Mouse (Mus musculus) gastrocnemius, postnatal 14 days (tissue): ENCODE data around the gene Stard13. TPM values are rescaled to one million over a fixed set of nuclear protein-coding genes. Genes with fewer than 3 reads are reported as not detected.

Source experiments
- DNase-seq: peaks from one replicate; pipeline ENCODE4 v3.0.0; 2021; ENCODE audit warnings: mixed read lengths
- intact Hi-C: fragments of 180-260 bp; cut with DNase I; formaldehyde crosslinking; loops from one replicate; pipeline ENCODE4 v1.15.1; 2025; ENCODE audit warnings: low total_unique reads
- long read RNA-seq, 2 experiments: library from polyadenylated mRNA; stranded (forward); transcript quantifications; one replicate each; pipeline ENCODE4 v2.0.0; 2021
- total RNA-seq, 2 experiments: library from RNA; stranded (reverse); gene quantifications; 2 replicates each; pipeline ENCODE4 v1.2.3; 2021

Gene Stard13
- 10 to 100 TPM; 10.9 to 13.5 TPM for total RNA-seq
- long read RNA-seq, experiment 1, full-length matches to known transcripts, result 1 of 4 reads
- long read RNA-seq, experiment 1, partial matches to known transcripts, result 0 of 4 reads
- long read RNA-seq, experiment 1, other reads (novel, unspliced or antisense), result 3 of 4 reads
- long read RNA-seq, experiment 2, partial matches to known transcripts, result 0 of 2 reads
- long read RNA-seq, experiment 2, other reads (novel, unspliced or antisense), result 0 of 2 reads

- peak; percentile 73 for DNase-seq
- intact Hi-C loops, result loop anchor here (10.0 kb wide), 2 partner anchors 89 to 131 kb away; no protein-coding TSS in a partner anchor
Measured at GRCm38 (mm10) chr5:151233400-151234031, at the start of gene Stard13. Stard13 (minus strand) TSS chr5:151233836.

GRCm38 (mm10) chr5:151279531-151279930 lies 45.9 kb upstream of the Stard13 start:
- DNase-seq, result no peak
- intact Hi-C loops, result no loop called here

- DNase-seq, result no peak
- intact Hi-C loops, result no loop called here
Measured at GRCm38 (mm10) chr5:151277927-151278326, 44.3 kb upstream of the Stard13 start.

- intact Hi-C loops, result no loop called here
- no peak for DNase-seq
Measured at GRCm38 (mm10) chr5:151275986-151276385, 42.4 kb upstream of the Stard13 start.

- DNase-seq, result no peak
- intact Hi-C loops, result no loop called here
Measured at GRCm38 (mm10) chr5:151274265-151274664, 40.6 kb upstream of the Stard13 start.

GRCm38 (mm10) chr5:151270815-151271214 lies 37.2 kb upstream of the Stard13 start:
- no peak for DNase-seq
- intact Hi-C loops, result no loop called here

GRCm38 (mm10) chr5:151266896-151267634 lies 33.4 kb upstream of the Stard13 start:
- intact Hi-C loops, result no loop called here
- DNase-seq, result no peak

- intact Hi-C loops, result no loop called here
- no peak for DNase-seq
Measured at GRCm38 (mm10) chr5:151261558-151261957, 27.9 kb upstream of the Stard13 start.

- DNase-seq, result no peak
- intact Hi-C loops, result no loop called here
Measured at GRCm38 (mm10) chr5:151252213-151252612, 18.6 kb upstream of the Stard13 start.

- no peak for DNase-seq
- intact Hi-C loops, result no loop called here
Measured at GRCm38 (mm10) chr5:151251656-151252055, 18.0 kb upstream of the Stard13 start.

GRCm38 (mm10) chr5:151248671-151249620 lies 15.3 kb upstream of the Stard13 start:
- intact Hi-C loops, result no loop called here
- DNase-seq, result no peak

- no peak for DNase-seq
- intact Hi-C loops, result no loop called here
Measured at GRCm38 (mm10) chr5:151248084-151248483, 14.4 kb upstream of the Stard13 start.

GRCm38 (mm10) chr5:151247115-151247875 lies 13.7 kb upstream of the Stard13 start:
- intact Hi-C loops, result no loop called here
- no peak for DNase-seq

GRCm38 (mm10) chr5:151246287-151246686 lies 12.7 kb upstream of the Stard13 start:
- intact Hi-C loops, result no loop called here
- no peak for DNase-seq

GRCm38 (mm10) chr5:151245571-151245970 lies 11.9 kb upstream of the Stard13 start:
- intact Hi-C loops, result no loop called here
- DNase-seq, result no peak

GRCm38 (mm10) chr5:151238730-151239129 lies 5.1 kb upstream of the Stard13 start:
- intact Hi-C loops, result loop anchor here (10.0 kb wide), 2 partner anchors 94 to 126 kb away; no protein-coding TSS in a partner anchor
- no peak for DNase-seq

GRCm38 (mm10) chr5:151236411-151236810 lies 2.8 kb upstream of the Stard13 start:
- intact Hi-C loops, result loop anchor here (10.0 kb wide), 2 partner anchors 92 to 128 kb away; no protein-coding TSS in a partner anchor

GRCm38 (mm10) chr5:151232576-151233299 lies 898 bp downstream of the Stard13 start:
- DNase-seq, result no peak
- intact Hi-C loops, result loop anchor here (10.0 kb wide), 2 partner anchors 88 to 132 kb away; no protein-coding TSS in a partner anchor

More at GRCm38 (mm10) chr5:151236411-151236810, 2.8 kb upstream of the Stard13 start:
- DNase-seq, result no peak
